Mouse (Mus musculus) embryo, embryonic 11.5 days (tissue): ENCODE measurements around the gene Mrtfa.

Experiments
- DNase-seq: peaks from one replicate; pipeline ENCODE4 v3.0.0-alpha.2; 2012; ENCODE audit warnings: low read depth, low spot score

Mrtfa gene

DNA sequence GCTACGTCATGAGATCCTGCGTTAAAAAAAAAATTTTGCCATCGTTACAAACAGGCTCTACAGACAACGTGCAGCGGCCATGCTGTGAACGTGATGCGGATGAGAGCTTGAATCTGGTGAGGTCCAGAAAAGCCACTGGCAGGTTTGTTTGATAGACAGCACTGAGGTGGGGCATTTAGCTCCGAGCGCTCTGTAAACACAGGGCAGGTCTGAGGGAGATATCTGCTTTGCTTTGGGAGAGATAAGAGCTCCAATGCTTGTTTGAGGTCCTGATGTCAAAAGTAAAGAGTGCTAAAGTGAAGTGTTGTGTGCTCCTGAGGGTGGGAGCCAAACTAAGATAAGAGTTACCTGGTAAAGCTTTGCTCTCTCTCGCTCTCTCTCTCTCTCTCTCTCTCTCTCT is 6.6 kb upstream of the Mrtfa start:
- DNase-seq: no peak

DNA sequence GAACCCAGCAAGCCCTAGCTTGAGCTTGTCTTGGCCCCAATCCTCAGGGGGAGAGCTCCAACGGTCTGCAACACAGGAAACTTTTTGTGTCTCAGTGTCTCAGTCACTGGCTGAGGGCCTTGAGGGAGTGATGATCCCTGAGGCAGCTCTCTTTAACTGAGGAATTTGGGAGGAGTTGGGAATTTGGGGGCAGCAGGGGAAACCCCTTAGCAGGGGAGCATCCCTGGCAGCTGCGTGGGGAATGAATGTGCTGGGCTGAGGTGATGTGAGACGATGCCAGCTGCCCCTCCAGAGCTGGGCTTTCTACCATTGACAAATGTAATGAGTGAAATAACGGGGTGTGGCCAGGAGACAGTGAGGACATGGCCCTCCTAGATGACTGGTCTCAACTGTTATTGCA is 4.9 kb upstream of the Mrtfa start:
- no peak for DNase-seq

DNA sequence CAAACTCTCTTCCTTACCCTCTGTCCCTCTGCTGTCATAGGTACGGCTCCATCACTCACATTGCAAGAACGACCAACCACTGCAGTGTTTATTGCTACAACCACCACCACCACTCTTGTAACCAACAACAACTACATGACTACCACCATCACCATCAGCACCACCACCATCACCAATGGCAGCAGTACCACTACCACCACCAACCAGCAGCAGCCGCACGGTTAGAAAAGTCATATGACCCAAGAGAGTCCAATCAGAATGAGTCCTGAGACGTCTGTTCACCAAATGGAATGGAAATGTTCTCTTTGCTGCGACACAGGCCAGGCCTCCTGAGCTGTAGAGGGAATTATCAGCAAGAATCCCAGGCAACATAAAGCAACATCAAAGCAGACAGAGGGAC is 4.2 kb upstream of the Mrtfa start:
- DNase-seq: no peak

DNA sequence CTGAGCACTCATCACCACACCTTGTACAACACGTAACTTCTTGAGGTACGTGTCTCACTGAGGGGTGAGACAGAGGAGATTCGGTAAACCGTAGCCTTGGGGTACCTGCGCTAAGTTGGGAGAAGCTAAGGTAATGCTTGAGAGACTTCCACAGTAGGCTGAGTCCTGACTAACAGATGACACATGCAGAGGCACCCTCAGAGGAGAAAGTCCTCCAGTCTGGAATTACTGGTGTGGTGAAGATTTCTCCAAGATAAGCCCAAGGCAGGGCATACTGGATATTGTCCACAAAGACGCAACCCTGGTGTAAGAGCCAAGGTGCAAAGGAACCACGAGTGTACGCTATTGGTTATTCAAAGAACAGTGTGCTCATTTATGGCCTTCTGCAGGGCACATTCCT is 2.3 kb upstream of the Mrtfa start:
- DNase-seq: no peak

DNA sequence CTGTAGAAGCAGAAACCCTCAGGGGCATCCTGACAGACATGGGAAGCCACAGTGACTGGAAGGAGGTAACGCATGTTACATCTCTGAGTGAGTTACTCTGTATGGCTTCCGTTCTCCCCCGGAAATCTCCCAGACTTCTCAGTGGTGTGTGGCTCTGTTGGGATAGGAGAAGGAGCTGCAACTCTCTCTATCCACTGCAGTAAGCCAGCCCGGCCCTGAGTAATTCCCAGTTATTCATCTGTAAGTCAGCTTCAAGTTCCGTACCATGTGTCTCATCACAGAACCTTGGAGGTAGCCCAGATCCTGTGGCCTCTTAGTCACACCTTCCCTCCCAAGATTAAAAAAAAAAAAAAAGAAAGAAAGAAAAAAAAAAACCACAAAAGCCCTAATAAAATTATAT is 1.8 kb upstream of the Mrtfa start:
- no peak for DNase-seq

DNA sequence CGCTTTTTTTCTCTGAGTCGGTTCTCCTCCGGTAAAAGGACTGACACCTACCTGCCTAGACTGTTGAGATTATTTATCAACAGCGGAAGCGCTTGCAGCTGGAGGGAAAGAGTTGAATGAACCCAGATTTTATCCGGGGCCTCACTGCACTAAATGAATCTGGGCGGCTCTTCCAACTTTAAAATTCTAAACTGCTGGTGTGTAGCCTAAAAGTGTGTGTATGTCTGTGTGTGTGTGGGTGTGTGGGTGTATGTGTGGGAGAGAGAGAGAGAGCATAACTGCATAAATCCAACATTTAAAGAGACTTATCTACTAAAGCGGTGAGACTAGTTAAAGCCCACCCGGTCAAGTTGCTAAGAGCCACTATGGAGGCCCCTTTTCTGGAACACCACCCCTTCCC is 746 bp upstream of the Mrtfa start:
- DNase-seq: no peak

DNA sequence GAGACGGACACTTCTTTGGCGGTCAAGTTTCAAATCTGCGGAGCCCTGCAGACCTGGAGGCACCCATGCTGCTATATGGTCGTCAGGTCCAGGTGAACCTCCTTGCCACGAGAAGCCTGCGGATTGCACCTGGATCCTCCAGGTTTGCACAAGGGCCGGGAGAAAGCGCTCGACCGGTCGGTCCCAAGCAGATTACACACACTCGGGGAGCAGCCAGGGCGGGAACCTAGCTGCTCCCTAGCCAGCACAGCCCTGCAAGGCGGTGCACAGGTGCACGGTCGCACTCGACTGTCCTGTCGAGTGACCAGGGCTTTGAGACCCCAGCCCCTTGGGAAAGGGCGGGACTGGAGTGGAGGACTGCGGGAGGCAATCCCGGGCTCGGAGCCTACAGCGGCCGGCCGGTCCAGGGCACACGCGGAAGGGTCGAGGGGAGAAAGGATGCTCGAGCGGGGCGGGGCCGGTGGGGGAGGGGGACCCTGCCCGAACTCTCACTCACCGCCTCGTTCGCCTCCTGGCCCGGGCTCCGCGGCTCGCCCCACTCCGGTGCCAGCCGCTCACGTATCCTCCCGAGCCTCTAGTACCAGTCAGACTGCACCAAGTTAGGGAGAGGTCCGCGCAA is 437 bp downstream of the Mrtfa start:
- no peak for DNase-seq

DNA sequence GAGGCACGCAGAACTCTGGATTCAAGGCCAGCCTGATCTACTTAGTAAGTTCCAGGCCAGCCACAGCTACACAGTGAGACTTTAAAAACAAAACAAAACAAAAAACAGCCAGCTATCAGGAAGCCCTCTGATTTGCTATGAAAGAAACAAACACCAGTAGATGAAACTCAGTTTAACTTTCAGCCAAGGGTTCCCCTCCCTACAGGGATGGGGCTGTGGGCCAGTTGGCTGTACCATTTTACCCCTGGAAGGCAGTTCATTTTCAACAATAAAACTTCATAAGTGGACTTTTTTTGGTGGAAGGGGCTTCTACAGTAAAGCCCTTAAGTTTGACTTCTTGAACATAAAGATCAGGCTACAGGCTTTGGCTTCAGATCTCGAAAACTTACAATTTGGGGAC is 1.5 kb downstream of the Mrtfa start:
- DNase-seq: no peak

DNA sequence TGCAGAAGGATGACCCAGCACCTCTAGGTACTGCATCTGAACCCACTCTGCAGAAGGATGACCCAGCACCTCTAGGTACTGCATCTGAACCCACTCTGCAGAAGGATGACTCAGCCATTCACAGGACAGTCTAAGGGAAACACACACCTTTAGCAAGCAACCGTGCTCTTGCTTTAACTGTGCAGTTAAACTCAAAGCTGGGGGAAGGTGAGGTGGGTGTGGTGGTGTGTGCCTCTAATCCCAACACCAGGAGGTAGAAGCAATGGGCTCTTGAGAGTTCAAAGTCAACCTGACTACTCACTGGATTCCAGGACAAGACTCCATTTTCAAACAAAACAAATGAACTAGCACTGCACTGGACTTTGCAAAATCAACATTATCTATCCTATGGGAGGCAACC is 5.6 kb downstream of the Mrtfa start:
- DNase-seq: no peak

DNA sequence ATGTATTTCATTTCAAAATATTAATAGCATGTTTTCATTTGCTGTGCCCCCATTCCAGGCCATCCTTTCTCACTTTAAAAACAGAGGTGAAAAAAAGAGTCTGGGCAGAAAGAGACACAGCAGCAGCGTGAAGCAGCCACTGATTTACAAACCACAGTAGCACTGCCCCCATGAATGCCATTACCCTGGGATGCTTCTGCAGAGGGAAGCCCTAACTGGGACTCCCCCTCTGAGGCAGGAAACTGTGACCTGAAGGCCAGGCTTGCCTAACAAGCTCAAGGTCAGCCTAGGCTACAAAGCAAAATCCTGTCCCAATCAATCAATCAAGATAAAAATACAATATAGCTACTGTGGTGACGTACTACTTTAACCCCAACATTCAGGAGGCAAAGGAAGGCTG is 9.3 kb downstream of the Mrtfa start:
- DNase-seq: no peak

DNA sequence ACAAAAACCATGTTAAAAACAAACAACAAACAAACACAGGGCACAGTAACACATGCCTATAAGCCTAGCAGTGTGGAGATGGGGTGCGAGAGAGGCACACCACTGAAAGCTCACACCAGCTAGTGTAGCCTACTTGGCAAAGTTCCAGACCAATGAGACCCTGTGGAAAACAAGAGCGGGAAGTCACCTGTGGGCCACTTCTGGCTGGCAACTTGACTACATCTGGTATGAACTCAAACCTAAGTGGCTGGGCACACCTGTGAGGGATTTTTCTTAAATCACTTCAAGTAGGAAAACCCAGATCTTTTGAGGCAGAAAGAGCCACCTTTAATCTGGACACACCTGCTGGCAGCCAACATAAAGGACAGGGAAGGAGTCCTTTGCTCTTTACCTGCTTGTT is 11.0 kb downstream of the Mrtfa start:
- no peak for DNase-seq

DNA sequence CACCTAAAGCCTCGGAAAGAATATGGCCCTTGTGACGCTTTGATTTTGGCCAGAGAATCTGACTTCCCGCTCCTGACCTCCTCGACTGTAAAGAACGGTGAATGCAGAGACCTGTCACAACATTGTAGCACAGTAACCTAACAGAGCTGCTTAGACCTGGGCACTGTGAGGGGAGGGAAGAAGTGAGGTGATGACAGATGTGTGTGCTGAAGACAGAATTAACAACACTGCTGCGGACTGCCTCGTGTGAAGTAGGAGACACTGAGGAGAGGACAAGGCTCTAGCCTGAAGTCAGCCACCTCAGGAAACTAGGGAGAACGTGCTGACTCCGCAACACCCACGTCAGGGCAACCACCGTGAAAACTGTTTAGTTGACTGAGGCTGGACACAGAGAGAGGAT is 11.9 kb downstream of the Mrtfa start:
- no peak for DNase-seq

DNA sequence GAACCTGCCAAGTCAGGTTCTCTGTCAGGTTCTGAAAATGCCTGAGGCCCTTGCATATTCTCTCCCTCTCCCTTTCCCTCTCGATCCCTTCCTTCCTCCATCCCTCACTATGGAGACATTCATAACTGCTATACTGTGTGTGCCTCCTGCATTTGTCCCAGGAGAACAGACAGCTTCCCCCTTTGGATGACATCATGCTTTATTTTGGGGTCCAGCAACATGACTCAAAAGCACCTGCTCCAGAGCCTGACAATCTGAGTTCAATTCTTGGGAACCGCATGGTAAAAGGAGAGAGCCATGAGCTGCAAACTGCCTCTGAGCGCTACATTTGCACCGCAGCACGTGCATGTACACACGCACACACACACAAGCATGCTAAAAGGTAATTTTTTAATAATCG is 12.7 kb downstream of the Mrtfa start:
- DNase-seq: no peak

DNA sequence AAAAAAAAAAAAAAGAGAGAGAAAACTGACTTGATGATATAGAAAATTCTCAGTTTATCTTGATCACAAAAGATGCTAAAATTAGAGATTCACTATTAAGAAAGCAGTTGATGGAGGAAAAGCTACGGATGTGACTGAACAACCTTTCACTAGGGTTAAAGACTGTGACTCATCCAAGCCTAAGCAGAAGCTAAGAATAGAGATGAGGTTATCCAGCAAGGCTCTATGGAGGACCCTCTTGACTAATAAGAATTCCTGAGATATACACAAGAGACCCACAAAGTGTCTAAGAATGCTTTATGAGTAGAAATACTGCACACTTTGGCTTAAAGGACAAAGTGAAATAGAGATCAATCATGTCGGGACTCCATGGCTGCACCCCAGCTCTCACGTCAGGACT is 14.9 kb downstream of the Mrtfa start:
- no peak for DNase-seq

DNA sequence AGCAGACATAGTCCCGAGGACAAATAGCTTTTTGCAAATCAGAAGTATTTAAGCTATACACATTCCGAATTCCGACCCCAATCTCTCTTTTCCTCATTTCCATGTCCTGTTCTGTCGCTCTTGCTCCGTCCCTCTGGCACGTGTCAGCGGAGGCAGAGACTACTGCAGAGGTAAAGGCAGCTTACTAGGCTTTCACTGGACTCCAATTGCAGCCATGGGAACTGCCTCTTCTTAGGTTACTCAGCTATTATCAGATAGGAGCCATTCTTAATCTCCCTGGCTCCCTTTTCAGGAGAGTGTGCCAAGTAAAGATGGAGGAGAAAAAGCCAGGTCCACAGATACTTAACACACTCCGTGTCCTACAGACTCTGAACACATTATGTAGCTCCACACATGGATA is 18.3 kb downstream of the Mrtfa start:
- DNase-seq: no peak

DNA sequence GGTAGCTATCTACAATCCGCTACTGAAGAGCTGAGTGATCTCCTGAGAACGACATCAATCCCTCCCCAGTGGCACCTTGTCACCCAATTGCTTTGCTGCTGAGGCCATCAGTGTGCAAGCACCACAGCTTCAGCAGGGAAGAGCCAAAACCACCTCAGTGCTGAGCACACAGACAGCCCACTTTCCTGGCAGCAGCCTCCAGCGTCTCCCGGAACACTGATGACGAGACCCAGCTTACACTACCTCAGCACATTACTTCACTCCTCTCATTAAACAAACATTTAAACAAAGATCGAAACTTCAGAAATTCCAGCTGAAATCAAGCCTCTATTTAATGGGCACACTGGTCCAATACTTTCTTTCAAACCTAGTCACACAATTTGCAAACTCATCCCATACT is 21.8 kb downstream of the Mrtfa start:
- no peak for DNase-seq

DNA sequence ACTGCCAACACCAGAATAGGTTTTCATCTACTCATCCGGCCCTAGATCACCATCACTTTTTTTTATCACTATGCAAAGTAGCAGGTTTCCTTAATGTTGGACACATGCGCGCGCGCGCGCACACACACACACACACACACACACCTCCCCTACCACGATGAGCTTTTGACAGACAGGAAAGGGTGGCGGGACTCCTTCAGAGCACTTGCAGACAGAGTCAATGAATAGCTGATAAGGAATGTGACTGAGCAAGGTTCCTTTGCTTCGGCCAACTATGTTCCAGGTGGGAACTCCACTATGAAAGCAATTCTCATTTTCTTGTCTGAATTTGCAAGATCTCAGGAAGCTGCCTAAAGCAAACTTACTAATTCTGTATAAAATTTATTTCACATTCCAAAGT is 22.7 kb downstream of the Mrtfa start:
- no peak for DNase-seq

DNA sequence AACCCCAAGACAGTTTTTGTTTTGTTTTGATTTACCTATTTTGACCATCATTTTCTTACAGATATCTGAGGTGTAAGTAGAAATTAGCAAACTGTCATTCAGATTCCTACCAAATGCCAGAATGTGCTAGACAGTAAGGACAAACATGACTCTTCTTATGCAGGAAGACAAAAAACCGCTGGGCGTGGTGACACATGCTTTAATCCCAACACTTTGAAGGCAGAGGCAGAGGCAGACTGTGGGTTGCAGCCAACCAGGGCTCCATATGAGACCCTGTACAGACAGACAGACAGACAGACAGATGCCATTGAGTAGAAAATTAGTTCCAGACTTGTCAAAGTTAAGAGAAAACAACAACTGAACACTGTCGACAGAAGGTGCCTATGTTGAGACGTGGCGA is 24.3 kb downstream of the Mrtfa start:
- DNase-seq: no peak

DNA sequence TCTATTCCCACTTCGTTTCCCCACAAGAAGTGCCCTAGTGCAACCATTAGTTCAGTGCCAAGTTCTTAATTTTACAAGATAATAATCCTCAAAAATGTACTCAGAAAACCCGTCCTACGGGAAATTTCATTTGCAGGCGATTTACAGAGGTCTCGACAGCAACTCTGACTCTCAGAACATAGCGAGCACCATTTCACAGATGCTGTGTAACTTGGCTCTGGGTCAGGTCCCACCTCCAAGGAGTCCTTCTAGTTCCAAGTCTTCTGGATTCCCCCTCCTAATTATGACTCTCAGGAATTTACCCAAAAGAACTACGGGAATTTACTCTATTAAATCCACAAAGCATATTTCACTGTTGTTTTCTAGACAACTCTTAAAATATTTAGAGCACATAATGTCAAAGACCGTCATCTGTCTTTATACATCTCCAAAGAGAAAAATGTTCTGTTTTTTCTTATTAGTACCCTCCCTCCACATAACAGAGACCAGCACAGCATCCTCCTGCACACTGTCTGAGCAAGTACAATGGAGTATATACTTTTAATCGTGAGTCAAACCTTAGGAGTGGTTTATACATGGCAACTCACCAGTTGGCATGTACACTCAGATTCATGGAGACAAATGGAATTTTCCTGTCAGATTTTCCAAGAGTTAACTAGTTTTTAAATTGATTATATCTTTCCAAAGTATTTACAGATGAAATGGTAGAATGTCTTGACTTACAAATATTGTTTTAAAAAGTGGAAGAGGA is 25.8 kb downstream of the Mrtfa start:
- DNase-seq: no peak

DNA sequence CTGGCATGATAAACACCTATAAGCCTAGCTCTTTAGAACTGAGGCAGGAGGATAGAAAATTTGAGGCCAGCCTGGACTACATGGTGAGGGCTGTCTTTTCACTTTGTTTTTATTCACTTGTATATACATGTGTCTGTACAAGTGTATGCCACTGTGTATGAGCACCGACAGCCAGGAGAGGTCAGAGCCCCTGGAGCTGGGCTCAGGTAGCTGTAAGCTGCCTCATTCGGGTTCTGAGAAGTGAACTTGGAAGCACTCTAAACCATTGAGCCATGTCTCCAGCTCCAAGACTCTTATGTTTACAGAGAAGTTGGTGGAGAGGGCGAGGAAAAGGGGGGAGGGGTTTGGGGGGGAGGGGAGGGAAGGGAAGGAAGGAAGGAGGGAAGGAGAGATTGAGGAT is 29.0 kb downstream of the Mrtfa start:
- DNase-seq: no peak

DNA sequence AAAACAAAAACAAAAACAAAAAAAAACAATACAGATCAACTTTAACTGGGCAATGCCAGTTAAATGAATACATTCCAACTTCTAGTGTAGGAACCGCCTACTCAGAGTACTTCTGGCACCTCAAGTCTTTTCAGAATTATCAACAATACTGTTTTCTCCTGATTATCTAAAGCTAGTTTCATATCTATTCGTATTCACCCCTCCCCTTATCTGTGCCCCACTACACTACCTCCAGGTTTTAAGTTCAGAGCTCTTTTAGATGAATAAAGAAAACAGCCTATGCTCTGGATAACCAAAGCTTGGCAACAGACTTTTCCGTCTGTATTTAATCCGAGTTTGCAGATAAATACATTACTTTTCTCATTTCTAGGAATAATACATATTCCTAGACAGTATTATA is 29.9 kb downstream of the Mrtfa start:
- no peak for DNase-seq

DNA sequence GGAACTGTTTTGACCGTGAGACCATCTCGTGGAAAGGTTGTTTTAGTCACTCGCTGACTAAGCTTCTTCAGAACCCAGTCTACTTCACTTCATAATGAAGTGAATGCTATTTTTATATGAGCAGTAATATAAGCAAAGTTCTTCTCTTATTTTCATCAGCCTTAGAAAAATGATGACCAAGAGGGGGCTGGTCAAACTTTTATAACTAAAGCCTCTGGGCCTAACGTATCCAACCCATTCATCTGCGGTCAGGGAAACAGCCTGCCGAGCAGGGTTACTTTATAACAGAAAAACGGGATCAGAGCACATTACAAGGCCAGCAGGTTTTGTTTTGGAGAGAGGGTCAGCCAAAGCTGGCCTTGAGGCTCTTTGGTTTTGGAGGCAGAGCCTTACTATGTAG is 31.3 kb downstream of the Mrtfa start:
- no peak for DNase-seq

DNA sequence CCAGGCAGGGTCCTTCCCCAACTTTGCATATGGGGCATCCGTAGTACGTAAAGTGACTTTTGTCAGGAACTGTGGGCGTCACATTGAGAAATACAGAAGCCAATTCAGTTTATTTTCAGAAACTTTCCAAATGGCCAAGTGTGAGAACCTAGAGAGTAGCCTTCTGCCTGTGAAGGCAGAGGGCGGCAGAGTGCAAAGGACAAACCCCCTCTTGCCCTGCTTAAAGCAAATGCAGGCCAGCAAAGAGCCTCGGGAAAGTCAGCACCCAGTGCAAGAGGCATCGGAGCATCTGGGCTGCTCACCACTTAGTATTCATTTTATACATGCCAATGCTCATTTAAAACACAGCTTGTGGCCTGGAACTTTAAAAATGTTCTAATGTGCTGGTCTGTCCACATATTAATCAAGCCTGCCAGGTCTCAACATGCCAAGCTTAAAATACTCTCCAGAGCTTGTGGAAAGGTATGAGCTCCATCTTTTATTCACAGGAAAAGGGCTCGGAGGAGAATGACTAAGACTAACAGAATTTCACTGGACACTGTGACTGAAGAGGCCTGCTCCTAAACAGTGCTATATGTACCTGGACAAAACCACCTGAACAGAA is 31.9 kb downstream of the Mrtfa start:
- DNase-seq: no peak
